Mouse (Mus musculus) skeletal muscle tissue, adult 2 months (tissue): ENCODE measurements around the gene Defb11.
"Not testable (repeated sequence)": the region's sequence is repeated elsewhere in the genome, so short reads cannot be mapped to it uniquely, and the experiment has no call there.

Experiments used
- DNase-seq: peaks from one replicate; pipeline ENCODE4 v3.0.0-alpha.2; 2012; ENCODE audit warnings: low read depth, low spot score

Defb11 gene

GRCm38 (mm10) chr8:21906290-21906689, at the start of gene Defb11:
Gene Defb11, minus strand, starts transcription at chr8:21906412.
- DNase-seq: not testable (repeated sequence)

DNA sequence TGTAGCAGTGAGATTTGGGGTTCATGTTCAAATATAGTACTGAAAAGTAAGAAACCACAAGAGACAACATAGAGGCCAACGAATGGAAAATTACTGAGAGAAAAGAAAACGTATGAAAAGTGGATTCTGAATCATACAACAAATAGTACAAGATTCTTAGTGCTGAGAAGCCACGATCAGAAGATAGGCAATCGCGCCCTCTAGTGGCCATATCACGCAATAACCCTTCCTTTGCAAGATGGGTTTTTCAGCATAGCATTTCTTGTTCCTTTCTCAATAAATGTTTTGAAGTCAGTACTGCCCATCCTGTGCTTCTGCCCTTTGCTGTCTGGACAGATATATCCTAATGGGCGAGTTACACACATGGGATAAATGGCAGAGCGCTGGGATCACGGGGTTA, 49.1 kb upstream of the Defb11 start:
- no peak for DNase-seq

DNA sequence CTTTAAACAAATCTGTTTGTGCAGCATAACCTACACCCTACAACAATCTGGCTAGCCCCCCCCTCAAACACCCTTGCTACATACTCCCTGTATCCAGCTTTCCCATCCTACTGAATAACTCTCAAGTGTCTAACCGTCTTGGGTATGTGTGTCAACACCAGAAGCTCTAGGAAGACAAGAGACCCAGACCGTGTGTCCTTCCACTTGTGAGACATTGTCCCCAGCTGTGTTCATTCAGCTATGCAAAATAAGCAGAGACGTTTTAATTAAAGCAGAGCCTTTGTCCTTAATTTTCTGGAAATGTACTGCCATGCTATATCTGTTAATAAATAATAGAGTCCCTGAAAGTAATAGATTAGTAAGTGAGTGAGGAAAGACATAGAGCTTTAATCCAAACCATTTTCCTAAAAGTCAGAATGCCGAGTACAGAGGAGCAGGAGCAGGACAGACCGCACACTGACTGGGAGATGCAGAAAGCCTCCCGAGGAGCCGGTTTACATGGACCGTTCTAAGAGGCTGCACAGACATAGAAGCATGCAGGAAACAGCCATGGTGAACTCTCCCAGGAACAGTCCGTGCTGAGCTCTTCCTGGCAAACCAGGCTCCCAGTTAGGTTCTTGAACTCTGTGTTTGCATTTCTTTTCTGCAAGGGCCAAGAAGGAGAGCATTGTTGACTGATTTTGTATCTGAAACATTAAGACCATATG, 41.3 kb upstream of the Defb11 start:
- no peak for DNase-seq

GRCm38 (mm10) chr8:21946462-21946861, 40.2 kb upstream of the Defb11 start, which contains the start of gene Defb13:
Gene Defb13, plus strand, starts transcription at chr8:21946762.
- DNase-seq: no peak

GRCm38 (mm10) chr8:21938052-21938451, 31.8 kb upstream of the Defb11 start, which contains the start of gene Defb35:
Gene Defb35, plus strand, starts transcription at chr8:21938352.
- DNase-seq: not testable (repeated sequence)

GRCm38 (mm10) chr8:21932610-21933009, 26.4 kb upstream of the Defb11 start, which contains the start of gene Defb15:
Gene Defb15, minus strand, starts transcription at chr8:21932710.
- DNase-seq: no peak

DNA sequence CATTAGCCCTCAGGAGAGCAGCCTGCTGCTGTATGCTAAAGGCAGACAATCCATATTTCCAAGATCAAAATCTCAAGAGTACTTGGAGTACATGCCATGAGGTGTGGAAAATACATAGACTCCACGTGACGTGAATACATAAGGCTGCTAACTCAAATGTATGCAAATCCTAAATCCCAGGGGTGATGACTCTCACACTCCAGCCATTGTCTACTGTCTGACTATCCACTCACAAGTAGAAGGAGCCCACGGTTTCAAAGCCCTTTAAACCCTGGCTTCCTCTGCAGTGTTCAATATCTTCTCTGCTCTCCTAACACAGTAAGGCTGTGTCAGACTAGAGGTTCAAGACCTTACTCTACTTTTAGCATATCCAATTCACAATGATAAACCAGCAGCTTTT, 24.5 kb upstream of the Defb11 start:
- not testable (repeated sequence) for DNase-seq

DNA sequence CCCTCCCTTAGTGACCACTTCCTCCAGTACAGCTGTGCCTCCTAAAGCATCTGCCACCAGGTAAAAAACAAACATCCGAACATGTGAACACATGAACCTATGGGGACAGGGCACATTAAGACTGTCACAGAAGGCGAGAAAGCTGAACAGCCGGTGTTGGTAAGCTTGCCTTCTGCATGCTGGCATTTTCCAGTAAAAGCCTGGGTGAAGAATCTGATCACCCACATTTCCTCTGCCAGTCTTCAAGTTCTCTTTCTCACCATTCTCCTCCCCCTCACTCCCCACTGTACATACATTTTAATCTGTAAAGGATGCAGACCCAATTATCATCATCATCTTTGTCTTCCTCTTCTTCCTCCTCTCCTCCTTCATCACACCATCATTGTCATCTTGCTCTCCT, 9.4 kb upstream of the Defb11 start:
- DNase-seq: no peak

GRCm38 (mm10) chr8:21912554-21912953, 6.3 kb upstream of the Defb11 start:
- no peak for DNase-seq

- DNase-seq: no peak
Measured at GRCm38 (mm10) chr8:21911931-21912330, 5.7 kb upstream of the Defb11 start.

DNA sequence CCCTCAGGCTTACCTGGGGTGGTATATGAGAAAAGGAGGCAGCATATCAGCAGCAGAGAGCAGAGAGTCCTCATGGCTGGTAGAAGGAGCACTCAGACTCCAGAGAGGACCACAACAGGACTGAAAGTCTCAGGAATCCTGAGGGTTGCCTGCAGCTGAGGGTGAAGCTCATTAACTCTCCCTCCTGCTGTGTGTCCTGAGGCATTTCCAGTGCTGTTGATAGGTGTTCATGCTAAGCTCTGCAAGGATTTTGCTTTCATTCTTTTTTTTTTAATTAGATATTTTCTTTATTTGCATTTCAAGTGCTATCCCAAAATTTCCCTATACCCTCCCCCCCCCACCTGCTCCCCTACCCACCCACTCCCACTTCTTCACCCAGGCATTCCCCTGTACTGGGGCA, 20.9 kb downstream of the Defb11 start, which contains the start of gene Defb9:
Gene Defb9, minus strand, starts transcription at position 101 of the 400 bp plus-strand sequence.
- not testable (repeated sequence) for DNase-seq

DNA sequence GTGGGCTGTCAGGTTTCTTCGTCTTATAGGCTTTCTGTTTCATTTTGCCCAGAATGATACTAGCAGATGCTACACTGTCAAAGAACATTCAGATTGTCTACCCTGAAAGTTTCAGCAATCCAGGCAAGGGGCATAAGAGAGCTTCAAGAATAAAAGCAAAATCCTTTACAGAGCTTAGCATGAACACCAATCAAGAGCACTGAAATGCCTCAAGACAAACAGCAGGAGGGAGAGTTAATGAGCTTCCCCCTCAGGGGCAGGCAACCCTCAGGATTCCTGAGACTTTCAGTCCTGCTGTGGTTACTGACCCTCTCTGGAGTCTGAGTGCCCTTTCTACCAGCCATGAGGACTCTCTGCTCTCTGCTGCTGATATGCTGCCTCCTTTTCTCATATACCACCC, 47.6 kb downstream of the Defb11 start, which contains the start of gene Defb10:
Gene Defb10, plus strand, starts transcription at position 316 of the 400 bp plus-strand sequence.
- DNase-seq: not testable (repeated sequence)
